Mouse (Mus musculus): ENCODE results near the gene Anapc16. TPM values are rescaled to one million over a fixed set of nuclear protein-coding genes. Genes with fewer than 3 reads are reported as not detected.

Gene Anapc16
- total RNA-seq, 2 experiments from 2014 or later: 45.0 to 46.0 TPM

Other genes starting within 250 kb of the Anapc16 start
- gene Dnajb12, start 123.6 kb downstream of the Anapc16 start, total RNA-seq (2021): 10 to 100 TPM; 54.7 to 61.2 TPM
- 10 to 100 TPM; 18.2 to 39.3 TPM for gene Ddit4, start 51.3 kb downstream of the Anapc16 start, total RNA-seq (2021)
- 10 to 100 TPM; 12.8 to 13.1 TPM for gene Ascc1, start 330 bp downstream of the Anapc16 start, total RNA-seq (2021)
- gene Spock2, start 103.1 kb upstream of the Anapc16 start, total RNA-seq (2021): 1 to 10 TPM; 4.9 to 5.8 TPM
- under 1 TPM; 0.36 to 0.37 TPM for gene Chst3, start 216.1 kb upstream of the Anapc16 start, total RNA-seq (2021)

Measured in gastrocnemius, postnatal 36 days (tissue).